Mouse (Mus musculus) sigmoid colon, adult 10 weeks (tissue): Measurements from ENCODE around the gene Aldh9a1. TPM values are rescaled to one million over a fixed set of nuclear protein-coding genes. Genes with fewer than 3 reads are reported as not detected.

Experiments
- polyA plus RNA-seq: library from polyadenylated mRNA; stranded (reverse); fragments of 350-450 nt; fragmentation: Illumina TruSeq; extraction: RNeasy Lipid Tissue Mini Kit (QIAGEN cat#74804); gene quantifications from one replicate; pipeline ENCODE4 v1.2.3, GENCODE M21; 2014; ENCODE audit warnings: low read depth, low replicate concordance

The Aldh9a1 gene
- 42.5 TPM for polyA plus RNA-seq

DNA sequence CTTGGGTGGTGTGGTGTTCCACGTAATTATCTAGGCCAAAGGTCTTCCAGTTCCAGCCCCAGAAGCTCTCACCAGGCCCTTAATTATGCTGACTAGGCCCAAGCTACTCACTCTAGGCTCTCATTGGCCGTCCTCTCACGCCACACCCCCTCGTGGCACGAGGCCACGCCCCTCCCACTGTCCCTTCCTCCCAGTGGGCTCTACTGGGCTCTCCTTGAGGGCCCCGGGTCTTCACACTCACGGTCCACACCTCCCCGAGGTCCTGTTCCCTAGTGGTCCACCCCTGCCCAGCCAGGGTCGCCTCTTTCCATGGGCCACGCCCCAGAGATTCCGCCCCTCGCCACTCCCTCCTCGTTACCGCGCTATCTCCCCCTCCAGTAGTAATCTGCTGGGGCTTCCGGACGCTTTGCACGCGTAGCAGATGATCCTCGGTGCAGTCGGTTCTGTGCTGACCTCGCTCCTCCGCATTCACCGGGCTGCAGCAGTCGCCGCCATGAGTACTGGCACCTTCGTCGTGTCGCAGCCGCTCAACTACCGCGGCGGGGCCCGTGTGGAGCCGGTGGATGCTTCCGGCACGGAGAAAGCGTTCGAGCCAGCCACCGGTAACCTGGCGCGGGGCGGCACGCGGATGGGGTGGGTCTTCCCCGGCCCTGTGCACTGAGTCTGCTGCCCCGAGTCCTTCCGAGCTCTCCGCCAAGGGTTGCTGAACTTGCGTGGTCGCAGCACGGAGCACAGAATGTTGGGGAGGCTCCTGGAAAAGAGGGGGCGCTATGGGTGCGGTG lies at the start of gene Aldh9a1:
Aldh9a1 (plus strand) TSS at position 177 of the 782 bp plus-strand sequence.

DNA sequence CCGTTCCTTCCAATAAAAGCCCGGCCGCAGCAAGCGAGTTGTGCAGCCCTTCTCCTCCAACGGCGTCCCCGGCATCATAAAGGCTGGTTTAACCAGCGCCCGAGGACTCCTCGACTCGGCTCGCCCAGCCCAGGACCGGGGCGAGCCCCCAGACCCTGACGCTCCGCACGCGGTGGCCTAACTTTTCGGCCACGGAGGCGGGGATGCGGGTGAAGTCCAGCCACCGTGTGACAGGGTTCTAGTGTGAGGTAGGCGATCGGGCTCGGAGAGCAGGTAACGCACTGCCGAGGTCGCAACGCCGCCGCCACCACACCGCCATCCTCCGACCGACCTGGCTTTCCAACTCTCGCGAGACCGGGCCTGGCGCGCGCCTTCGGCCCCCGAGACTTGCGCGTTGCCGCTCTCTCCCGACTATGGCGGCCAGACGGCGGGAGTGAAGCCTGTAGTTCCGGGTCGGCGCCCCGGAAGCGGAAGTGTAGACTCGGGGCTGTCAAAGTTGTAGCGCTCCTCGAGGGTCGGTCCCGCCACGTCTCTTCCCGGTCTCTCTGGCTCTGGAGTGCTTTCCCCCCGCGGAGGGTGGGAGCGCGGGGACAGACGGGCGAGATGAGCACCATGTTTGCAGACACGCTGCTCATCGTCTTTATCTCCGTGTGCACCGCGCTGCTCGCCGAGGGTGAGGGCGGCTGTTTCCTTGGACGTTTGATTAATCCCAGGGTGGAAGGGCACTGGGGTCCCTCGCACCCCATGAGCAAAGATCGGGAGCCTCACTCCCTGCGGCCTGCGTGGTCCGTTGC lies 41.3 kb upstream of the Aldh9a1 start, which contains the start of gene Tmco1:
Tmco1 (plus strand) TSS at position 118 of the 794 bp plus-strand sequence.

DNA sequence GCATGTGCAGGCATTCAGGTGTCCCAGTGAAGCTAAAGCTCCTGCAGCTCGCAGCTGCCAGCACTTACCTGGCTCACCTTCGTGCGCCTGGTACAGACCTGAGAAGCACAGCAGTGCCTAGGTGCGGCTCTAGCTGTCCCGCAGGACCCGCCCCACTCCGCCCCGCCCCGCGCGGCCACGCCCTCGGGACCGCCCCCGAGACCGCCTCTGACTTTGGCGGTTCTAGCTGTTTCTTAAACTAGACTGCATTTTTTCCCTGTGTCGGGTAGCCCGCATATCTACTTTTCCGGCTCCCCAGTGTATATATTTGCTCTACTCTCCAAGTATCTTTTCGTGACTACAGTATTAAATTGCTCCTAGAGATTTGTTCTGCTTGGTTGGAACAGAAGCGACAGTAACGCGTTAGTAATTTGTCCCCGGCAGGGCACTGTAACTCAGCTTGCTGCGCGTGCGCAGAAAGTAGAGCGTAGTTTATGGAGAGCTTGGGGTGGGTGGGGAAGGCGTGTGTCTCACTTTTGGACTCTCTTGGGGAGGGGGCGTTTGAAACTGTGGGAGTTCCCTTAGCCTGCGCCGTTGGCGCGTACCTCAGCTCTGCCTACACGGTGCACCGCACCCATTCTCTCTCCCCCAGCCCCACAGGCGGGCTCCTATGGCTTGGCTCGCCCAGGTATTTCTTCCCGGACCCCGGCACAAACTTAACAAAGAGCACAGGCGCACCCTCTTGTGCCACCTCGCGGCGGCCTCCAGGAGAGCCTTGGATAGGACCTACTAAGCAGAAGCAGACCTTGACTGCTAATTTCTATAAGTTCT lies 44.1 kb downstream of the Aldh9a1 start, which contains the start of gene Mgst3:
Mgst3 (minus strand) TSS at position 159 of the 810 bp plus-strand sequence.

Other genes starting within 250 kb of the Aldh9a1 start
- gene Uck2, start 64.7 kb upstream of the Aldh9a1 start, polyA plus RNA-seq, result 22.0 TPM
- gene Tmco1, start 41.6 kb upstream of the Aldh9a1 start, polyA plus RNA-seq, result 347 TPM
- gene Mgst3, start 43.9 kb downstream of the Aldh9a1 start, polyA plus RNA-seq, result 5.8 TPM
- not detected for gene Lrrc52, start 116.8 kb downstream of the Aldh9a1 start, polyA plus RNA-seq
- 0.35 TPM for gene Rxrg, start 248.4 kb downstream of the Aldh9a1 start, polyA plus RNA-seq